ENCODE assay signal across 8 mouse cellular contexts in the genomic region with DNA sequence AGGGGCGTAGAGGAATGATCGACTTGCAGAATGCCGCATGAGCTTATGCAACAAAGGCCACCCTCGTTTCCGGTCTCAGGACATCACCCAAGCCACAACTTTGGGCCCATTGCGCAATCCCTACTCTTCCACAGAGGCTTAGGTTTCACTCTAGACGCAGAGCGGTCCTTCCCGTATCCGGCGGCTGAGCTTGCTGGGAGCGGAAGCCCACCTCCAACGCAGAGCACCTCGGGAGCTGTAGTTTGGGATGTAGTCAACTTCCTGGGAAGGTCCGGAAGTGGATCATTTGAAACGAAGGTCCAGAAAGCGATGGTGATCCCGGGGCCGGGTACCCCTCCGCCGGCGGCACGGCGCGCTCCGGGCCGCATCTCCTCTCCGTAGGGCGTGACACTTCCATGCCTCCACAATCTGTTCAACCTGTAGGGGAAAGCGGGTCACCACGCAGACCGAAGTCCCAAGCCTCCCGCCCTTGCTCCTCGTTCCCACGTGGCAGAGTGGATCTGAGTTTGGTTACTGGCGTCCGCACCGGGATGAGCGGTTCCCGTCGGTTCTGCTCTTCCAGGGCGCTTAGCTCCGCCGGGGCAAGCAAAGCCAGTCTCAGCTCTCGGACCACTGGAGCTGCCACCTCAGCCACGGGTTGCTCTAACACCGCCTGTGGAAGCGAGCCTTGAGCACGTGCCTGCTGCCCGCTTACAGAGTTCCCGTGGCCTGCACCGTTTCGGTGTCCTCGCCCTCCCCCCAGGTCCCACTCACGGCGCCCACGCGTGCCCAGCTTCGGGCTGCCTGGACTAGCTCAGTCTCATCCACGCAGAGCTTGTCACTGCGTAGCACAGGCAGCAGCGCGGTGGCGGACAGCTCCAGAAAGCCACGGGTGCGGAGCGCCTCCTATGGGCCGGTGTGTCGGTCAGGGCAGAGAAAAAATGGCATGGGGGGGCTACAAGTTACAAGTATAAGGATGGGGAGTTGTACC. TPM values are rescaled to one million over a fixed set of nuclear protein-coding genes. Genes with fewer than 3 reads are reported as not detected.
A peak's percentile ranks its signal among the peaks of the same experiment; 100 is the strongest.
DNase-seq lines count a peak whose midpoint lies in the region; ATAC-seq and TF ChIP-seq lines count a peak whose summit lies in the region.

No protein-coding gene starts in this region.

- peak overlapping the region; percentile 72 for H3K4me3 ChIP-seq in C2C12 (ENCODE audit: insufficient read depth, poor library complexity, severe bottlenecking)
- peak overlapping the region; percentile 82 for H3K4me3 ChIP-seq in erythroblast, embryonic 14.5 days (replicated peaks)
- peak overlapping the region; percentile 57 for H3K4me3 ChIP-seq in heart, embryonic 12.5 days
- H3K4me3 ChIP-seq in kidney, postnatal 0 days (replicated peaks; ENCODE audit: low read depth, low read length) = peak overlapping the region; percentile 56
- H3K4me3 ChIP-seq in liver, embryonic 11.5 days (ENCODE audit: low read depth, low read length) = peak overlapping the region; percentile 70
- peak overlapping the region; percentile 49 for H3K4me3 ChIP-seq in stomach, embryonic 14.5 days (ENCODE audit: low read depth, low read length)

- peak; percentile 77 for TF ChIP-seq CTCF in C2C12 (IDR thresholded peaks at IDR 0.05; ENCODE audit: control insufficient read depth, insufficient read depth, insufficient read length)
- peak; percentile 83 for TF ChIP-seq CTCF in brain, embryonic 14.5 days (IDR thresholded peaks at IDR 0.05; ENCODE audit: borderline replicate concordance, extremely low read depth, insufficient read depth, insufficient read length)
- TF ChIP-seq CTCF in kidney, postnatal 0 days (IDR thresholded peaks at IDR 0.05; ENCODE audit: low read depth) = peak; percentile 88

- TF ChIP-seq POLR2A in brain, embryonic 14.5 days (IDR thresholded peaks at IDR 0.05; ENCODE audit: borderline replicate concordance, extremely low read depth, insufficient read depth, insufficient read length, poor library complexity, severe bottlenecking) = peak; percentile 42; the same call in 1 of the 2 replicates

- H3K4me1 ChIP-seq in erythroblast, embryonic 14.5 days (ENCODE audit: control insufficient read depth) = peaks cover 46% of the 10 kb centered on the region
- peaks cover 19% of the 10 kb centered on the region for H3K4me1 ChIP-seq in heart, embryonic 12.5 days (replicated peaks)
- H3K4me1 ChIP-seq in kidney, postnatal 0 days (replicated peaks; ENCODE audit: insufficient read depth, low read length) = peaks cover 13% of the 10 kb centered on the region
- peaks cover 28% of the 10 kb centered on the region for H3K4me1 ChIP-seq in liver, embryonic 11.5 days (replicated peaks; ENCODE audit: control insufficient read depth, insufficient read depth, low read length)
- peaks cover 11% of the 10 kb centered on the region for H3K4me1 ChIP-seq in stomach, embryonic 14.5 days (ENCODE audit: control insufficient read depth, insufficient read depth, low read length)

- ATAC-seq in heart, embryonic 12.5 days (ENCODE audit: insufficient number of reproducible peaks, low FRiP score) = peak; percentile 90
- peak; percentile 93 for ATAC-seq in kidney, postnatal 0 days (replicated peaks; ENCODE audit: low FRiP score, low read depth)
- peak; percentile 92 for ATAC-seq in liver, embryonic 11.5 days (replicated peaks; ENCODE audit: low FRiP score)
- ATAC-seq in stomach, embryonic 14.5 days (ENCODE audit: insufficient number of reproducible peaks, insufficient read depth, low FRiP score, low read depth) = peak; percentile 93

- peaks cover 8% of the 10 kb centered on the region for H3K79me3 ChIP-seq in C2C12 (ENCODE audit: low read depth)

- peaks cover 30% of the 10 kb centered on the region for H3K79me2 ChIP-seq in C2C12 (ENCODE audit: control insufficient read depth, insufficient read depth)

- H3K27ac ChIP-seq in heart, embryonic 12.5 days (ENCODE audit: poor library complexity, severe bottlenecking) = peak overlapping the region; percentile 76
- H3K27ac ChIP-seq in kidney, postnatal 0 days = peak overlapping the region; percentile 94
- H3K27ac ChIP-seq in liver, embryonic 11.5 days (ENCODE audit: low read depth, low read length) = peak overlapping the region; percentile 86
- peak overlapping the region; percentile 83 for H3K27ac ChIP-seq in stomach, embryonic 14.5 days (ENCODE audit: low read length)

- peaks cover 18% of the 10 kb centered on the region for H3K36me3 ChIP-seq in C2C12 (ENCODE audit: control insufficient read depth, insufficient read depth)
- no peaks in the 10 kb centered on the region; the same call in 1 of the 2 replicates for H3K36me3 ChIP-seq in erythroblast, embryonic 14.5 days (ENCODE audit: control insufficient read depth)
- no peaks in the 10 kb centered on the region for H3K36me3 ChIP-seq in heart, embryonic 12.5 days
- no peaks in the 10 kb centered on the region for H3K36me3 ChIP-seq in kidney, postnatal 0 days (ENCODE audit: insufficient read depth, low read length)
- no peaks in the 10 kb centered on the region for H3K36me3 ChIP-seq in liver, embryonic 11.5 days (ENCODE audit: control insufficient read depth, insufficient read depth, low read length)
- no peaks in the 10 kb centered on the region for H3K36me3 ChIP-seq in stomach, embryonic 14.5 days (ENCODE audit: control insufficient read depth, insufficient read depth, low read length)

- no peaks in the 10 kb centered on the region for H3K27me3 ChIP-seq in C2C12 (ENCODE audit: control insufficient read depth, insufficient read depth, insufficient read length)
- no peaks in the 10 kb centered on the region for H3K27me3 ChIP-seq in erythroblast, embryonic 14.5 days (ENCODE audit: control insufficient read depth)
- no peaks in the 10 kb centered on the region for H3K27me3 ChIP-seq in heart, embryonic 12.5 days (replicated peaks)
- no peaks in the 10 kb centered on the region for H3K27me3 ChIP-seq in kidney, postnatal 0 days (ENCODE audit: insufficient read depth, low read length)
- no peaks in the 10 kb centered on the region for H3K27me3 ChIP-seq in liver, embryonic 11.5 days (replicated peaks; ENCODE audit: control insufficient read depth, insufficient read depth, low read length)
- H3K27me3 ChIP-seq in stomach, embryonic 14.5 days (ENCODE audit: control insufficient read depth, insufficient read depth, low read length) = no peaks in the 10 kb centered on the region

- no peaks in the 10 kb centered on the region for H3K9me3 ChIP-seq in erythroblast, embryonic 14.5 days (ENCODE audit: control insufficient read depth, low read length)
- H3K9me3 ChIP-seq in heart, embryonic 12.5 days (replicated peaks) = no peaks in the 10 kb centered on the region
- no peaks in the 10 kb centered on the region for H3K9me3 ChIP-seq in kidney, postnatal 0 days (replicated peaks; ENCODE audit: low read length)
- no peaks in the 10 kb centered on the region for H3K9me3 ChIP-seq in liver, embryonic 11.5 days (ENCODE audit: control insufficient read depth, low read length)
- H3K9me3 ChIP-seq in stomach, embryonic 14.5 days (ENCODE audit: control insufficient read depth, low read depth, low read length) = no peaks in the 10 kb centered on the region

- DNase-seq in brain, embryonic 14.5 days (ENCODE audit: low read depth) = peak; percentile 99
- peak; percentile 100 for DNase-seq in kidney, postnatal 0 days (ENCODE audit: low spot score)
- DNase-seq in liver, embryonic 11.5 days (ENCODE audit: low spot score) = peak; percentile 87
- DNase-seq in naive thymus-derived CD4-positive, alpha-beta T cell, adult 2 months (ENCODE audit: low read depth) = peak; percentile 89

- peak overlapping the region; percentile 72 for H3K9ac ChIP-seq in heart, embryonic 12.5 days
- H3K9ac ChIP-seq in kidney, postnatal 0 days (ENCODE audit: low read depth, low read length) = peak overlapping the region; percentile 68
- H3K9ac ChIP-seq in liver, embryonic 11.5 days (ENCODE audit: low read depth, low read length) = peak overlapping the region; percentile 87
- H3K9ac ChIP-seq in stomach, embryonic 14.5 days (replicated peaks; ENCODE audit: low read depth, low read length) = peak overlapping the region; percentile 49

- WGBS in heart, embryonic 12.5 days = under 1% methylated on average over 69 of the region's 69 CpGs
- under 1% methylated on average over 69 of the region's 69 CpGs for WGBS in kidney, postnatal 0 days
- under 1% methylated on average over 69 of the region's 69 CpGs for WGBS in liver, embryonic 11.5 days
- WGBS in stomach, embryonic 14.5 days = under 1% methylated on average over 69 of the region's 69 CpGs

- peak overlapping the region; percentile 99 for H3K4me2 ChIP-seq in heart, embryonic 12.5 days
- H3K4me2 ChIP-seq in kidney, postnatal 0 days (ENCODE audit: low read length) = peak overlapping the region; percentile 99
- peak overlapping the region; percentile 99 for H3K4me2 ChIP-seq in liver, embryonic 11.5 days
- H3K4me2 ChIP-seq in stomach, embryonic 14.5 days (replicated peaks; ENCODE audit: low read depth, low read length) = peak overlapping the region; percentile 93

- peak overlapping the region; percentile 85 for H3ac ChIP-seq in C2C12 (ENCODE audit: control insufficient read depth, insufficient read length, low read depth)

RNA-seq across cellular contexts. Expression of a gene that starts 4.8 kb away (rescaled TPM):
- 23.7 TPM for polyA plus RNA-seq in C2C12 (2012; fragmentation: generic; extraction: Trizol)
- polyA plus RNA-seq in brain, embryonic 14.5 days (2012; rRNA removed) = 6.5 and 7.9 TPM in 2 replicates
- 0.12 and 0.28 TPM in 2 replicates for polyA plus RNA-seq in erythroblast, embryonic 14.5 days (2012)
- polyA plus RNA-seq in heart, embryonic 12.5 days (2016; fragmentation: Nextera tagmentation; extraction: Ambion mirVana) = 3.3 and 3.5 TPM in 2 replicates
- 4.3 and 4.9 TPM in 2 replicates for polyA plus RNA-seq in kidney, postnatal 0 days (2015; fragmentation: Nextera tagmentation; extraction: Ambion mirVana)
- polyA plus RNA-seq in liver, embryonic 11.5 days (2014; fragmentation: Nextera tagmentation; extraction: Ambion mirVana) = 8.3 and 8.5 TPM in 2 replicates
- 6.7 and 8.5 TPM in 2 replicates for polyA plus RNA-seq in stomach, embryonic 14.5 days (2014; fragmentation: Nextera tagmentation; extraction: Ambion mirVana)

RNA-seq across cellular contexts. Expression of a gene that starts 5.9 kb away (rescaled TPM):
- 0.12 TPM for polyA plus RNA-seq in C2C12 (2012; fragmentation: generic; extraction: Trizol)
- polyA plus RNA-seq in brain, embryonic 14.5 days (2012; rRNA removed) = 0.52 and 0.67 TPM in 2 replicates
- not detected in 2 replicates for polyA plus RNA-seq in erythroblast, embryonic 14.5 days (2012)
- not detected in 2 replicates for polyA plus RNA-seq in heart, embryonic 12.5 days (2016; fragmentation: Nextera tagmentation; extraction: Ambion mirVana)
- polyA plus RNA-seq in kidney, postnatal 0 days (2015; fragmentation: Nextera tagmentation; extraction: Ambion mirVana) = 0.24 TPM in 1 of 2 replicates, not detected in the other
- not detected in 2 replicates for polyA plus RNA-seq in liver, embryonic 11.5 days (2014; fragmentation: Nextera tagmentation; extraction: Ambion mirVana)
- polyA plus RNA-seq in stomach, embryonic 14.5 days (2014; fragmentation: Nextera tagmentation; extraction: Ambion mirVana) = not detected in 2 replicates

RNA-seq across cellular contexts. Expression of a gene that starts 13.0 kb away (rescaled TPM):
- 15.2 TPM for polyA plus RNA-seq in C2C12 (2012; fragmentation: generic; extraction: Trizol)
- polyA plus RNA-seq in brain, embryonic 14.5 days (2012; rRNA removed) = 18.5 and 19.6 TPM in 2 replicates
- 0.19 and 0.21 TPM in 2 replicates for polyA plus RNA-seq in erythroblast, embryonic 14.5 days (2012)
- 2.6 TPM in 2 replicates for polyA plus RNA-seq in heart, embryonic 12.5 days (2016; fragmentation: Nextera tagmentation; extraction: Ambion mirVana)
- 3.7 and 4.0 TPM in 2 replicates for polyA plus RNA-seq in kidney, postnatal 0 days (2015; fragmentation: Nextera tagmentation; extraction: Ambion mirVana)
- polyA plus RNA-seq in liver, embryonic 11.5 days (2014; fragmentation: Nextera tagmentation; extraction: Ambion mirVana) = 2.4 and 2.5 TPM in 2 replicates
- polyA plus RNA-seq in stomach, embryonic 14.5 days (2014; fragmentation: Nextera tagmentation; extraction: Ambion mirVana) = 2.6 and 3.8 TPM in 2 replicates

RNA-seq across cellular contexts. Expression of a gene that starts 24.9 kb away (rescaled TPM):
- 0.20 TPM for polyA plus RNA-seq in C2C12 (2012; fragmentation: generic; extraction: Trizol)
- polyA plus RNA-seq in brain, embryonic 14.5 days (2012; rRNA removed) = 11.6 and 18.6 TPM in 2 replicates
- 0.02 and 0.12 TPM in 2 replicates for polyA plus RNA-seq in erythroblast, embryonic 14.5 days (2012)
- 2.6 and 2.7 TPM in 2 replicates for polyA plus RNA-seq in heart, embryonic 12.5 days (2016; fragmentation: Nextera tagmentation; extraction: Ambion mirVana)
- 4.0 TPM in 2 replicates for polyA plus RNA-seq in kidney, postnatal 0 days (2015; fragmentation: Nextera tagmentation; extraction: Ambion mirVana)
- 1.4 and 1.8 TPM in 2 replicates for polyA plus RNA-seq in liver, embryonic 11.5 days (2014; fragmentation: Nextera tagmentation; extraction: Ambion mirVana)
- polyA plus RNA-seq in stomach, embryonic 14.5 days (2014; fragmentation: Nextera tagmentation; extraction: Ambion mirVana) = 8.2 and 9.8 TPM in 2 replicates

RNA-seq across cellular contexts. Expression of a gene that starts 35.3 kb away (rescaled TPM):
- polyA plus RNA-seq in C2C12 (2012; fragmentation: generic; extraction: Trizol) = 3,482 TPM
- polyA plus RNA-seq in brain, embryonic 14.5 days (2012; rRNA removed) = 838 and 897 TPM in 2 replicates
- polyA plus RNA-seq in erythroblast, embryonic 14.5 days (2012) = 190 and 246 TPM in 2 replicates
- 612 and 621 TPM in 2 replicates for polyA plus RNA-seq in heart, embryonic 12.5 days (2016; fragmentation: Nextera tagmentation; extraction: Ambion mirVana)
- polyA plus RNA-seq in kidney, postnatal 0 days (2015; fragmentation: Nextera tagmentation; extraction: Ambion mirVana) = 988 and 1,137 TPM in 2 replicates
- 1,349 and 1,481 TPM in 2 replicates for polyA plus RNA-seq in liver, embryonic 11.5 days (2014; fragmentation: Nextera tagmentation; extraction: Ambion mirVana)
- polyA plus RNA-seq in stomach, embryonic 14.5 days (2014; fragmentation: Nextera tagmentation; extraction: Ambion mirVana) = 1,401 and 1,488 TPM in 2 replicates

Comparison
In these comparisons a context has a peak if more than half of its experiments do, and no peak if none do; other contexts are left out.
1. Peak in every context shown above with its lines: DNase-seq, ATAC-seq, H3K4me3 ChIP-seq and H3K27ac ChIP-seq.